Mouse (Mus musculus): ENCODE measurements around the gene Traf3ip2. TPM values are rescaled to one million over a fixed set of nuclear protein-coding genes. Genes with fewer than 3 reads are reported as not detected.

Traf3ip2 gene
- polyA plus RNA-seq, 1 experiment, result 2.9 TPM

DNA sequence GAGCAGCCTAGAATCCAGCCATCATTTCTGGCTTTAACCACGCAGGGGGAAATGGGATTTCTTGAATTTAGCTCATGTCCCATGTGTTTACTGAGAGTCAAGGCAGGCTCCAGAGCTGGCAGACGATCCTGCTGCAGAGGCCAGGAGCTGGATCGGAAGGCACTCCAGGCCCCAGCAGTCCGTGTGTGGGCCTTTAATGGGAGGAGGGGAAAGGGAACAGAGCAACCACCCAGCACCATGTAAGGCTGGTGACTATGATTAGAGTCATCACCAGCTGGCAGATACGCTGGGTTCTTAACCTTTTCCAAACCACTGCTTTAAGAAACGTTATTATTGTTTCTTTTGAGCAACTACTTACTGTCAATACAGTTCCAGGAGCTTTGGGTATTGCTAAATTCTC, 1.9 kb downstream of the Traf3ip2 start:
- Histone ChIP-seq H3K79me3 (ENCODE audit: low read depth) (no peaks in the 10 kb centered on the region), H3K36me3 (ENCODE audit: control insufficient read depth, insufficient read depth) (no peaks in the 10 kb centered on the region), H3ac (ENCODE audit: control insufficient read depth, insufficient read length, low read depth) (peak overlapping the region; percentile 48), H3K4me3 (ENCODE audit: insufficient read depth, poor library complexity, severe bottlenecking) (no peak overlapping the region), H3K79me2 (ENCODE audit: control insufficient read depth, insufficient read depth) (peaks cover 7% of the 10 kb centered on the region), H3K27me3 (ENCODE audit: control insufficient read depth, insufficient read depth, insufficient read length) (no peaks in the 10 kb centered on the region)
- no peak for TF ChIP-seq MAX (IDR thresholded peaks at IDR 0.05)
- TF ChIP-seq CTCF (IDR thresholded peaks at IDR 0.05; ENCODE audit: control insufficient read depth, insufficient read depth, insufficient read length), result no peak
- TF ChIP-seq CEBPB (IDR thresholded peaks at IDR 0.05; ENCODE audit: low read depth), result no peak
- TF ChIP-seq USF1 (IDR thresholded peaks at IDR 0.05; ENCODE audit: low read depth), result no peak
- no peak for TF ChIP-seq MYOG (IDR thresholded peaks at IDR 0.05; ENCODE audit: control insufficient read depth, extremely low read depth, insufficient read length)
- peak; percentile 92 for TF ChIP-seq FOSL1 (IDR thresholded peaks at IDR 0.05; ENCODE audit: insufficient read depth, low read length, poor library complexity, severe bottlenecking)
- peak; percentile 55 for TF ChIP-seq MYOD1 (IDR thresholded peaks at IDR 0.05; ENCODE audit: control insufficient read depth, insufficient read length, low read depth)

GRCm38 (mm10) chr10:39615531-39616229, 2.9 kb downstream of the Traf3ip2 start:
- Histone ChIP-seq H3K4me3 (ENCODE audit: insufficient read depth, poor library complexity, severe bottlenecking) (no peak overlapping the region), H3K79me2 (ENCODE audit: control insufficient read depth, insufficient read depth) (peaks cover 7% of the 10 kb centered on the region), H3K27me3 (ENCODE audit: control insufficient read depth, insufficient read depth, insufficient read length) (no peaks in the 10 kb centered on the region), H3K79me3 (ENCODE audit: low read depth) (no peaks in the 10 kb centered on the region), H3K36me3 (ENCODE audit: control insufficient read depth, insufficient read depth) (no peaks in the 10 kb centered on the region), H3ac (ENCODE audit: control insufficient read depth, insufficient read length, low read depth) (no peak overlapping the region)
- TF ChIP-seq MYOD1 (IDR thresholded peaks at IDR 0.05; ENCODE audit: control insufficient read depth, insufficient read length, low read depth), result no peak
- no peak for TF ChIP-seq FOSL1 (IDR thresholded peaks at IDR 0.05; ENCODE audit: insufficient read depth, low read length, poor library complexity, severe bottlenecking)
- TF ChIP-seq MYOG (IDR thresholded peaks at IDR 0.05; ENCODE audit: control insufficient read depth, extremely low read depth, insufficient read length), result no peak
- no peak for TF ChIP-seq USF1 (IDR thresholded peaks at IDR 0.05; ENCODE audit: low read depth)

DNA sequence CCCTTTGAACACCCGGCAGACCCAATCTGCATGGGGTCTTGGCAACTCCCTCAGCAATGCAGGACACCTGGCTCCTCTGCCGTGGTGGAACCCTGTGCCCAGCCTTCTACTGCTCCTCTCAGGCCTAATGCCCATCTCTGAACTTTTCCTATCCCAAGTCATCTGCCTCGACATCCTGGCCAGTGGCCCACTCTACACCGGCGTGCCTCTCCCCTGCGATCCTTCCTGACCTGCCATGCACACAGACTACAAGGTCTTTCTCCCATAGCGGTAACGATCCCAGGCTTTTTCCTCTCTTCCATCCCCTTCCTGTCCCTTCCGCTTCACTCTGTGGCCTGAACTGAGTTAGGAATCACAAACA, 3.5 kb downstream of the Traf3ip2 start:
- no peak overlapping the region for H3ac ChIP-seq (ENCODE audit: control insufficient read depth, insufficient read length, low read depth)
- H3K79me2 ChIP-seq (ENCODE audit: control insufficient read depth, insufficient read depth), result peaks cover 7% of the 10 kb centered on the region
- H3K27me3 ChIP-seq (ENCODE audit: control insufficient read depth, insufficient read depth, insufficient read length), result no peaks in the 10 kb centered on the region
- H3K4me3 ChIP-seq (ENCODE audit: insufficient read depth, poor library complexity, severe bottlenecking), result no peak overlapping the region
- TF ChIP-seq CEBPB (IDR thresholded peaks at IDR 0.05; ENCODE audit: low read depth), result no peak
- no peak for TF ChIP-seq MYOD1 (IDR thresholded peaks at IDR 0.05; ENCODE audit: control insufficient read depth, insufficient read length, low read depth)
- TF ChIP-seq MAX (IDR thresholded peaks at IDR 0.05), result no peak
- no peak for TF ChIP-seq FOSL1 (IDR thresholded peaks at IDR 0.05; ENCODE audit: insufficient read depth, low read length, poor library complexity, severe bottlenecking)
- no peak for TF ChIP-seq CTCF (IDR thresholded peaks at IDR 0.05; ENCODE audit: control insufficient read depth, insufficient read depth, insufficient read length)
- TF ChIP-seq USF1 (IDR thresholded peaks at IDR 0.05; ENCODE audit: low read depth), result no peak
- no peak for TF ChIP-seq MYOG (IDR thresholded peaks at IDR 0.05; ENCODE audit: control insufficient read depth, extremely low read depth, insufficient read length)
- no peaks in the 10 kb centered on the region for H3K79me3 ChIP-seq (ENCODE audit: low read depth)
- H3K36me3 ChIP-seq (ENCODE audit: control insufficient read depth, insufficient read depth), result no peaks in the 10 kb centered on the region

DNA sequence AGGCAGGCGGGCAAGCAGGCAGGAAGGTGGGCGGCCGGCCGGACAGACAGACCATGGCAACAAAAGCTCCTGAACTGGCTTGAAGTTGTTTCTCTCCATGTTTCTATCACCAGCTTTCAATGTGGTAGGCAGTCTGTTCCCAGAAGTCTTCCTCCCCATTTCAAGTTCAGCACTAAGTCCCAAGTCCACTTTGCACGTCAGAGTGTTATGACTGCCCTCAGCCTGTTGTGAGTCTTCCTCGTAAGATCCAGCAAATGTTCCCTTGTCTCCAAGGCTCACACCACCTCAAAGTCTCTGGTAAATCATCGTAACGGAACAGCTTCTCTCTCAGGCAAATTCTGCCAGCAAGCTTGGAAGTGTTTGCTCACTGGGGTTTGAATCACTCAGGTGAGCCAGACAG, 3.9 kb downstream of the Traf3ip2 start:
- Histone ChIP-seq H3K27me3 (ENCODE audit: control insufficient read depth, insufficient read depth, insufficient read length) (no peaks in the 10 kb centered on the region), H3K79me2 (ENCODE audit: control insufficient read depth, insufficient read depth) (peaks cover 7% of the 10 kb centered on the region), H3K36me3 (ENCODE audit: control insufficient read depth, insufficient read depth) (no peaks in the 10 kb centered on the region), H3K79me3 (ENCODE audit: low read depth) (no peaks in the 10 kb centered on the region), H3ac (ENCODE audit: control insufficient read depth, insufficient read length, low read depth) (no peak overlapping the region), H3K4me3 (ENCODE audit: insufficient read depth, poor library complexity, severe bottlenecking) (no peak overlapping the region)
- no peak for TF ChIP-seq CEBPB (IDR thresholded peaks at IDR 0.05; ENCODE audit: low read depth)

- H3ac ChIP-seq (ENCODE audit: control insufficient read depth, insufficient read length, low read depth), result no peak overlapping the region
- no peak overlapping the region for H3K4me3 ChIP-seq (ENCODE audit: insufficient read depth, poor library complexity, severe bottlenecking)
- TF ChIP-seq MAX (IDR thresholded peaks at IDR 0.05), result no peak
- no peak for TF ChIP-seq FOSL1 (IDR thresholded peaks at IDR 0.05; ENCODE audit: insufficient read depth, low read length, poor library complexity, severe bottlenecking)
- no peak for TF ChIP-seq CEBPB (IDR thresholded peaks at IDR 0.05; ENCODE audit: low read depth)
- TF ChIP-seq MYOG (IDR thresholded peaks at IDR 0.05; ENCODE audit: control insufficient read depth, extremely low read depth, insufficient read length), result no peak
- TF ChIP-seq USF1 (IDR thresholded peaks at IDR 0.05; ENCODE audit: low read depth), result no peak
- no peak for TF ChIP-seq CTCF (IDR thresholded peaks at IDR 0.05; ENCODE audit: control insufficient read depth, insufficient read depth, insufficient read length)
- no peak for TF ChIP-seq MYOD1 (IDR thresholded peaks at IDR 0.05; ENCODE audit: control insufficient read depth, insufficient read length, low read depth)
- no peaks in the 10 kb centered on the region for H3K79me3 ChIP-seq (ENCODE audit: low read depth)
- no peaks in the 10 kb centered on the region for H3K36me3 ChIP-seq (ENCODE audit: control insufficient read depth, insufficient read depth)
- H3K27me3 ChIP-seq (ENCODE audit: control insufficient read depth, insufficient read depth, insufficient read length), result no peaks in the 10 kb centered on the region
- H3K79me2 ChIP-seq (ENCODE audit: control insufficient read depth, insufficient read depth), result peaks cover 7% of the 10 kb centered on the region
These were observed 5.7 kb downstream of the Traf3ip2 start for GRCm38 (mm10) chr10:39618431-39618830.

- no peaks in the 10 kb centered on the region for H3K36me3 ChIP-seq (ENCODE audit: control insufficient read depth, insufficient read depth)
- no peak for TF ChIP-seq USF1 (IDR thresholded peaks at IDR 0.05; ENCODE audit: low read depth)
- no peaks in the 10 kb centered on the region for H3K27me3 ChIP-seq (ENCODE audit: control insufficient read depth, insufficient read depth, insufficient read length)
- H3K79me2 ChIP-seq (ENCODE audit: control insufficient read depth, insufficient read depth), result peaks cover 4% of the 10 kb centered on the region
- no peak overlapping the region for H3K4me3 ChIP-seq (ENCODE audit: insufficient read depth, poor library complexity, severe bottlenecking)
- H3ac ChIP-seq (ENCODE audit: control insufficient read depth, insufficient read length, low read depth), result no peak overlapping the region
- H3K79me3 ChIP-seq (ENCODE audit: low read depth), result no peaks in the 10 kb centered on the region
These were observed 7.9 kb downstream of the Traf3ip2 start for GRCm38 (mm10) chr10:39620626-39621025.
